Mouse (Mus musculus) common myeloid progenitor, adult 5-6 weeks (primary cell): ENCODE results near the gene Frat2. TPM values are rescaled to one million over a fixed set of nuclear protein-coding genes. Genes with fewer than 3 reads are reported as not detected.
"Not testable (repeated sequence)": the region's sequence is repeated elsewhere in the genome, so short reads cannot be mapped to it uniquely, and the experiment has no call there.

ENCODE experiments used
- ATAC-seq: replicated peaks from 2 replicates; pipeline ENCODE4 v1.8.0; 2016; ENCODE audit warnings: low read depth, mild to moderate bottlenecking, moderate TSS enrichment, inconsistent platforms; ENCODE audit not compliant: poor library complexity, severe bottlenecking
- total RNA-seq: library from RNA; stranded (forward); fragments of 200-1000, 187-1606 nt; gene quantifications from 2 replicates; pipeline ENCODE4 v1.2.3, GENCODE M21; 2017

The Frat2 gene
- 26.8 and 27.4 TPM in 2 replicates for total RNA-seq

DNA sequence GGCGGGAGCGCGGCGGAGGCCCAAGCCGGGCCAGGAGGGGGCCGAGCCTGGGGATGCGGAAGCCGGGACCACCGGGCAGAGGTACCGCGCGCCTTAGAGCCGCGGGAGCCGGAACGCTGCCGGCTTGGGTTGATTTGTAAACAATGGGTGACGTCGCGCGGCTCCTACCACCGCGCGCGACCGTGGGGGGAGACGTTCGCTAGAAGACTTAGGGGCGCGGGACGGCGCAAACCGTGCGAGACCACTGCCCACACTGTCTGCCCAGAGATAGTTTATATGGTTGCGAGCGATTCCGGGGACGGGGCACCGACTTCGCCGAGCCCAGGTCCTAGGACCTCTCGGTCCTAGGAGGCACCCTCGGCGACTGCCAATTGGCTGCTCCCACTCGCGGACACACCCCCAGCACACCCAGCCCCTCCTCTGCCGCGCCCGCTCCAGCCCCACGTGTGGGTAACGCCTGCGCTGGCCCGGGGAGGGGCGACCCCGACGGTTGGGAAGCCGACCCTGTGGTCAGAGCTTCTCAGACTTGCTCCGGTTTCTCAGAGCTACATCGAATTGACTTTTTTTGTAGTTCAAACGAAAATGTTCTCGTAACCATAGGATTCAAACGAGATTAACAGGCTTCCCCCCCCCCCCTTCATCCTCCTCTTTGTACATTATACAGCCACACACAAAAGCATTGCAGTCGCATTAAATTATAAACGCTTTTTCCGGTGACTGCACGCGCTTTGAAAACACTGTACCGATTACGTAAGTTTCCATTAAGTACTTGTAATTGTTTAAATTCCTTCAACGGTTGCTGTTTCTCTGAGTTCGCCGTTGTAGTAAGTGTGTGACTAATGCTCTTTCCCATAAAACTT is at the start of gene Frat2:
Gene Frat2 (minus strand): TSS at position 141 of the 860 bp plus-strand sequence.
- ATAC-seq = peak; percentile 89

DNA sequence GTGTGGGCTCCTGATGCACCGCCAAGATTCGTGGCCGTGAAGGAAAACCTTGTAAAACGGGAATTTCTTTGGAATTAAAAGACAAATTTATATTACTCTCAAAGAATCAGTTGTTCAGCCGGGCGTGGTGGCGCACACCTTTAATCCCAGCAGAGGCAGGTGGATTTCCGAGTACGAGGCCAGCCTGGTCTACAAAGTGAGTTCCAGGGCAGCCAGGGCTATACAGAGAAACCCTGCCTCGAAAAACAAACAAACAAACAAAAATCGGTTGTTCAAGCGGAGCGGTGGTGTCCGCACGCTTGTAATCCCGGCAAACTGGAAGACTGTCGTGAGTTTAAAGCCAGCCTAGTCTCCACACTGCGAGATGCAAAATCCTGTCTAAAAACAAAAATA is 48.4 kb upstream of the Frat2 start:
- ATAC-seq = no peak

DNA sequence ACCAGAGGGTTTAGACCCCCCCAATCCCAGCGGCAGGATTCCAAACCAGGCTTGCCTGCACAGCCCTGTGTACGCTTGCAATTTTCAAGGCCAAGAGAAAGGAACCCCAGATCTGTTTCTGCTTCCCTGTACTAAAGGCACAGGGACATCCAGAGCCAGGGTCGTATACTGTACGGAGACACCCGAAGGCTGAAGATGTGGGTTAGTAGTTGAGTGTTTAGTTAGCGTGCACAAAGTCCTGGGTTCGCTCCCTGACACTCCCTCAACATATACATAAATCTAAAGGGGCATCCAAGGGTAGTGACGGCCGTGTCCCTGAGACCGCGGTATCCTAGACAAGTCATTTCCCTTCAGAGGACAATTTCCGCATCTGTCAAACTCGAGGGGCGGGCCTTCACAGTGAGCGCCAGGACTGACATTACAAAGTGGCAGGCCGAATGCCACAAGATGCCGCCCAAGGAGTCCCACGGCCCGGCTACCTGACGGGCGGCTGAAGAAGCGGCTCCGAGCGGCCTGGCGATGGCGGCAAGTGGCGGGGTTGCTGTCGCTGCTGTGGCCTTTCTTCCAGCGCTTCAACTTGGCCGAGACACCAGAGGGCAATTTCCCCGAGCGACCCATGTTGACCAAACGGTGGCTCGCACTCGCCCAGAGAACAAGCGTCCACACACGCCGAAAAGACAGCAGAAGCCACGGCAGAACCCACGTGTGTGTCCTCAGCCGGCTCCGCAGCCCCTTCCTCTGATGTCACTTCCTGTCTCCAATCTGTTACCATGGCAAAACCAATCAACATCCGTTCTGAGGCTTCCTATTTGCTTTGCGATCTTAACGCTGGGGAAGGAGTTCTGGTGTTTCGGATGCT is 47.8 kb upstream of the Frat2 start, which contains the start of gene Rrp12:
Gene Rrp12 (minus strand): TSS at position 714 of the 859 bp plus-strand sequence.
- ATAC-seq = peak; percentile 83

DNA sequence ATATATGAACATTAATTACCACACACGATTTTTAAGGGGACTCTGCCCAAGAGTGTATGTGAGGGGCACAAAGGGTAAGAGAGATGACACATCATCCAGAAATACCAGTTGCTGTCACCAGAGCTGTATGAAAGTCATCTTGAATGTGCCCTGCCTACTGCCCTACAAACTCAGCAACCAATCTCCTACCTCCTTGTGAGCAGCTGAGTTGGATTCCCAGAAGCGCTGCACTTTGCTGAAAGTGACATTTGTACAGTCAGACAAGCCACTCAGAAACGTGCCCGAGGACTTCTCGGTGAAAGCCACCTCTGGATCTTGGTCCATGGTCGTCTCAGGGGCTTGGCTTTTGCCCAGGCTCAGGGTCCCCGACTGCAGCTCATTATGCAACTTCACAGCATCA is 47.0 kb upstream of the Frat2 start:
- no peak for ATAC-seq

DNA sequence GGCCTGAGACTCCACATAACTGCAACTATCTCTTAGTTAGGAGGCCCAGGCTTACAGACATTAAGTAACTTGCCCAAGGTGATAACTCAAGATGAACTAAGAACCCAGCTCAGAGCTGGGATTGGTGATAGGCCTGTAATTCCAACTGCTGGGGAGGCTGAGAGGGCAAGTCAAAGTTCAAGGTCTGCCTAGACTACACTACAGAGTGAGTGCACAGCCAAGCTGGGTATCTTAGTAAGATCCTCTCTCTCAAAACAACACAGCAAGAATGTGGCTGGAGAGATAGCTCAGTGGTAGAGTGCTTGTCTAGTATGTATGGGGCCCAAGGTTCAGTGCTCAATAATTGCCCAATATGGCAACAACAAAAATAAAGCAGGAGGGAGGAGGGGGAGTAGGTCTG is 40.3 kb upstream of the Frat2 start:
- no peak for ATAC-seq

DNA sequence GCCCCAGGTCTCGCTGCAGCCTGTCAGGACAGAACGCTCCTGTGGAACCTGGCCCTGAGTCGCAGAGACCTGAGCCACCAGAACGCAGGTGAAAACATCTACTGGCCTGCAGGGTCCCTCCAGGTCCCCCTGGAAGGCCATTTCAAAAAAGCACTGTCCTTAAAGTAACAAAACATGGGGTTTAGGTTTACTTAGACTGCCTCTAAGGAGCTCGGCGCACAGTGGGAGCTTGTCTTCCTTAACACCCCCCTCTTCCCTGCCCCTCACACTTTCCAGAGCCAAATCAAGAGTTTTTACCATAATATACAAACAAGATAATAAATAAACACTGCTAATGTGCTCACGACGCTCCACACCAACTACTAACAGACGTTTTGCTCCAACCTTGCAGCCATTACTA is 36.0 kb upstream of the Frat2 start:
- no peak for ATAC-seq

- no peak for ATAC-seq
Observed at GRCm38 (mm10) chr19:41881842-41882241, 33.9 kb upstream of the Frat2 start.

DNA sequence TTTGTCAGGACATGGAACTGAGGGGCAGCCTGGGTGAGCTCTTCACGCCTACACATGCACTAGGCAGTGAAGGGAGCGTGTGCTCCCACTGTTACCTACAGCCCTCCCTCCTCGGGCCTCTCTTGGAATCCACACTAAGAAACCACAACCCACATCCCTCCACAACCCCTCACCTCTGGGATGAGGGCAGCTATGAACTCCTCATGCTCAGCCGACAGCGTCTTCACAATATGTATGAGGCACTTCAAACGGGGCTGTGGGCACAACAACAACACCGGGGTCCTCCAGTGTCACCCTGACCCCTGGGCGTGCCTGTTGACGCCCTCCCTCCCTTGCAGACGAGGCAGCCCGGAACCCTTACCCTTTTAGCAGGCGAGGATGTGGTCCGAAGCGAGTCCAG is 26.4 kb upstream of the Frat2 start:
- no peak for ATAC-seq

- ATAC-seq = no peak
Observed at GRCm38 (mm10) chr19:41872285-41872684, 24.4 kb upstream of the Frat2 start.

GRCm38 (mm10) chr19:41869946-41870345 is 22.0 kb upstream of the Frat2 start:
- ATAC-seq = not testable (repeated sequence)

DNA sequence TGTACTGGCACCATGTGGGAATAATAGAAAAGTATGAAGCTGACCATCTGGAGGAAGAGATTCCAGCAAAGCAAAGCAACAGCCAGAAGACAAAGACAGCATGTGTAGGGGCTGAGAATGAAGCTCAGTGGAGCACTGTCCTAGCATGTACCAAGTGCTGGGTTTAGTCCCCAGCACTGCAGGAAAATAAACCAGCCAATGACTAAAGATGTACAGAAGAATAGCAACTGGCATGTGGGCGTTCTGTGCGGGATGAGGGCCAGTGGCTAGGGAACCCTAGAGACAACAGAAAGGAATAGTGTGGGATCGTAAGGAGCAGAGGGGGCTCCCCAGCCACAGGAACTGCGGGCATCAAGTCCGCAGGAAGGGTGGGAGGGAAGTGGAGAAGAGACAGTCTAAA is 21.4 kb upstream of the Frat2 start:
- no peak for ATAC-seq

DNA sequence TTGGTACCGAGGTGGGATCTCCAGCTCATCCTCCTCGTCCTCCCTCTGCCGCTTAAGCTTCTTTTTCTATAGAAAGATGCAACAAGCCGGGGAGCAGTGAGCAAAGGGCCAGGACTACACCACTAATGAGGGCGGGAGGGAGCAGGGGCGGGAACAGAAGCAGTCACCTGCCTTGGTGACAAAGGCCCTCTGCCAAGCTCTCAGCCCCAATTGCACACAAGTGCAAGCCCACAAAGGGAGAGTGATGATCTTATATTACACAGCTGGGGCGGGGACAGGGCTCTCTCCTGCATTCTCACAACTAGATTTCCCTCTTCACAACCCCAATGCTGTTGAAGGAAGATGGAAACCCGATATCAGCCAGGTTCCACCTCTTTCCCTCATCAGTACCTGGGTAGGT is 18.8 kb upstream of the Frat2 start:
- ATAC-seq = no peak

DNA sequence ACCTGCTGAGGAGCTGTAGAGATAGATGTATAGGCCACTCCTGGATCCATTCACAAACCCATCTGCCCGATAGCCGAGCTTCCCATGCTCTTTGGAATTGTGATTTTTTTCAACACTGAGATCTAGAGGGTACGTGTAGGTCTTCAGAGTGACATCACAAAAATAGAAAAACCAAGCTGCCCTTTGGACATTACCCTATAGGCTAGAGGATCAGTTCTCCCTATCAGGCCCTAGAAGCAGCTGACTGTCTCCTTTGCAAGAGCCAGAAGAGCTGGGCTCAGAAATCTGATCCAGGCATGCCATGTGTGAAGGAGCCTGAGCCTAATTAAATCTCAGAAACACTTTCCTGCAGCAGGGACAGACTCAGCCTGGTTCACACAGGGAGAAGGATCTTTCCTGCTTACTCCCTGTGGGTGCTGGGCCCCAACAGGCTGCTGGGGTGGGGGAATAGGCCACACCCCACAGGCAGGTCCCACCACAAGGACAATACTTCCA is 9.9 kb upstream of the Frat2 start:
- 0 out of 2 replicates have a peak, but pooled peaks have one; percentile 16 for ATAC-seq

DNA sequence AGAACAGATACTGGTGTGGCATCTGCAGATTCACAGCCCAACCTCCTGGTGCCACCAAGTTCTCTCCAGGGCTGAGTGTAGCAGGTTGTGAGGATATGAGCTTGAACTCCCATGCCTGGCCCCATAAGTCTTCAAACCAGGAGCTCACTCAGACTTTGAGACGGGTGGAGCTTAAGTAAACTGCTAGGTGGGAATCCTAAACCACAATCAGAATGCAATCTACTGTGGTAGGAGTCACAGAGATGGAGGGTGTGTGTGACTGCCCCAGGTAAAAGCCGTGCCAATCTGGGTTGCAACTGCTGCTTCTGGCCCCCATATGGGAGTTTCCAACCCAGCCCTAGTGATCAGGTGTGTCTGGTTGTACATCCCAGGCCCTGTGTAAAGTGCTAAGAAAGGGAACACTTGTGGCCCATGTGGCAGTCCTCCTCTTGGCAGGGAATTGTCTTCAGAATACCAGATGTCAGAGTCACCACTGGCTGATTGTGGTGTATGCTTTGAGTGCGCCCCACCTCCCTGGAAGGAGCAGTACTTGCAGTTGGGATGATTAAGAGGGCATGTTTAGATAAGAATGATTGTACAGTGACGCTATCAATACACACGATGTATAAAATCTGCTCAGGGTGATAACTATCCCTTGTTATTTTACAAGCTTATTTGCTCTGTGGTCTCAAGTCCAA is 9.3 kb upstream of the Frat2 start:
- peak; percentile 39; the same call in 1 of the 2 replicates for ATAC-seq

- ATAC-seq = no peak
Observed at GRCm38 (mm10) chr19:41852423-41852822, 4.5 kb upstream of the Frat2 start.

DNA sequence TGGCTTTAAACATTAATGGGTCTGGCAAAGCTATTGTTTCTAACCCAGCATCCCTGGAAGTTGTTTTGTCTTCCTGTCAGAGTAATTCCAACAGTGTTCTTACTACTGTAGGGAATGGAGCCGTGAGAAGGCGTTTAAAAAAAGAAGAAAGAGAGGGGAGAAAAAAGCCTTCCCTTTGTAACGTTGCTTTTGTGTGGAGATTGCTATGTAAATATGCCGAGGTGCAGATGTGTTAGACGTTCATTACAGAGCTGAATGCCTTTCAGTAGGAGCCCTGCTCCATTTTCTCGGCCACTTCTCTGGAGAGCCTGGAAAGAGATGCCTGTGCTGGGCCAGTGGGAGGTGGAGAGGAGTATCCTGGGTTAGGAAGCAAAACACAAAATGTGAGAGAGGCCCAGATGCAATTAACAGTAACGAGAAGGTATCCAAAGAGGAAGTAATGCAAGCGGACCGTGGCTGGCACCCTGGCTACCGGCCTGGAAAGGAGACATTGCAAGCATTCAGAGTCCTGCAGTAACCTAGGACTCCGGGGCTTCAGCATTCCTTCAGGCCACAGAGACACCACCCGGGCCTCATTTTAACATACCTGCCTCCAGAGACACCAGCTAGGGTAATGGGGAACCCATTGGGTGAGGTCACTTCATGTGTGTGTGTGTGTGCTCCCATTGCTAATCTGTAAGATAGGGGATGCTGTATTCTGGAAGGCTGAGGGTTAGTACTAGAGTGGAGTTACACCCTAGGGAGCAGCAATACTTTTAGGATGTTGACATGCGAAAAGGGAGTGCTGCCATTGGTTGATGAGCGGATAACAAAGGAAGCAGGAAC is 3.0 kb upstream of the Frat2 start:
- ATAC-seq = 0 out of 2 replicates have a peak, but pooled peaks have one; percentile 8

DNA sequence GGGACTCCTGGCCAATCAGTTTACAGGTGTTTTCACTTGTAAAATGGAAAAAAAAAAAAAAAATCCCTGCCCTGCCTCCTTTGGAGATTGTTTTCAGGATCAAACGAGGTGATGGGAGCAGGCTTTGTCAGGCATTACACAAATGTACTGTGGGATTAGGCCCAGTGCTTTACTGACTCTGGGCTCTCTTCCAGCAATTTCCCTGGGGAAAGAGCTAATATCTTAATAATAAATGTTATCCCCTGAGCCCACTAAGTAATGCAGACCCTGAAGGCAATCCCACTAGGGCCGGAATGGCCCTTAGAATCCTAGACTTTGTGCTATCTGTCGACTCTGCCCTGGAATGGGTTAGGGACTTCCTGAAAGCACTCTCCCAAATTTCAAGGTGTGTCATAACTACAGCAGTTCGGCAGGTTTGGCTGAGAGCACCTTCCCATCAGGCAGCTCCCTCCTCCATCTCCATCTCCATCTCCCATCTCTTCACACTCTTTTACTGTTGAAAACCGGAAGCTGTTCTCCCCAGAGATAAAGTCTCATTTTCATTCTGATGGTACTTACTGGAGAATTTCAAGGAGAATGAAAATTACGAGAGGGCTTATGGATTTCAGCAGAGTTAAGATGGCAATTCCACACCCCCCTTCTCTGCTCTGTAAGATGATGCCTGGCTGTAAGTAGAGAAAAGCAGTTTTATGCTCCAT is 2.2 kb upstream of the Frat2 start:
- no peak for ATAC-seq

GRCm38 (mm10) chr19:41847614-41847991 is 329 bp downstream of the Frat2 start:
- peak; percentile 13 for ATAC-seq

- ATAC-seq = no peak
Observed at GRCm38 (mm10) chr19:41847091-41847581, 796 bp downstream of the Frat2 start.
